Mouse (Mus musculus): ENCODE measurements around the gene Selenoo. TPM values are rescaled to one million over a fixed set of nuclear protein-coding genes. Genes with fewer than 3 reads are reported as not detected.

Selenoo gene
- polyA plus RNA-seq, 1 experiment: 37.1 TPM

DNA sequence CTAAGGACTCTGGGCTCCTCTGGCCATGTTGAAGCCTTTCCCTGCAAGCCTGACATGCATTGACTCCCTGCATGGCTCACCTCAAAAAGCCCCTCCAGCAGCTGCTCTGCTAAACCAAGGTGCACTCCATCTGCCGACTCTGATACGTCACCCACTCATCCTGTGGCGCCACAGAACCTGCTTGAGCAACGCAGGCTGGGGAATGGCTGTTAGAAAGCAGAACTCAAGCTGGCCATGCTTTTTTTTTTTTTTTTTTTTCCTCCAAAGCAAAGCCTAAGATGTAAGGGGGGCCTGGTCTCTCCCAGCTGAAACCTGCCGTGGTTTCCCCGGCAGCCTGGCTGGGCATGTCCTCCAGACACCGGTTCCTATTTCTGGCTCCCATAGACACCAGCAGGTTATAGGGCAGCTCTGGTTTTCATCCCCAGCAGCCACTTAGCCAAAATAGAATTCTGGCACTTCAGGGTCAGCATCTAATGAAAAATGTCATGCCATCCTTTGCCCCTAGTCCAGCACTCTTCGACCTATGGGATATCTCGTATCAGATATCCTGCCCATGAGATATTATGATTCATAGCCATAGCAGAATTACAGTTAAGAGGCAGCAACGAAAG lies 14.8 kb upstream of the Selenoo start:
- H3K27ac ChIP-seq (ENCODE audit: insufficient read depth, low read length): no peak overlapping the region
- no peak overlapping the region for H3K4me3 ChIP-seq (ENCODE audit: insufficient read depth, low read length)
- peaks cover 3% of the 10 kb centered on the region; the same call in 1 of the 2 replicates for H3K4me1 ChIP-seq (ENCODE audit: control insufficient read depth, insufficient read depth, low read length)
- TF ChIP-seq CTCF (IDR thresholded peaks at IDR 0.05; ENCODE audit: extremely low read depth, insufficient read depth, low read length) (no peak), POLR2A (IDR thresholded peaks at IDR 0.05; ENCODE audit: extremely low read depth, insufficient read depth, low read length) (no peak)

DNA sequence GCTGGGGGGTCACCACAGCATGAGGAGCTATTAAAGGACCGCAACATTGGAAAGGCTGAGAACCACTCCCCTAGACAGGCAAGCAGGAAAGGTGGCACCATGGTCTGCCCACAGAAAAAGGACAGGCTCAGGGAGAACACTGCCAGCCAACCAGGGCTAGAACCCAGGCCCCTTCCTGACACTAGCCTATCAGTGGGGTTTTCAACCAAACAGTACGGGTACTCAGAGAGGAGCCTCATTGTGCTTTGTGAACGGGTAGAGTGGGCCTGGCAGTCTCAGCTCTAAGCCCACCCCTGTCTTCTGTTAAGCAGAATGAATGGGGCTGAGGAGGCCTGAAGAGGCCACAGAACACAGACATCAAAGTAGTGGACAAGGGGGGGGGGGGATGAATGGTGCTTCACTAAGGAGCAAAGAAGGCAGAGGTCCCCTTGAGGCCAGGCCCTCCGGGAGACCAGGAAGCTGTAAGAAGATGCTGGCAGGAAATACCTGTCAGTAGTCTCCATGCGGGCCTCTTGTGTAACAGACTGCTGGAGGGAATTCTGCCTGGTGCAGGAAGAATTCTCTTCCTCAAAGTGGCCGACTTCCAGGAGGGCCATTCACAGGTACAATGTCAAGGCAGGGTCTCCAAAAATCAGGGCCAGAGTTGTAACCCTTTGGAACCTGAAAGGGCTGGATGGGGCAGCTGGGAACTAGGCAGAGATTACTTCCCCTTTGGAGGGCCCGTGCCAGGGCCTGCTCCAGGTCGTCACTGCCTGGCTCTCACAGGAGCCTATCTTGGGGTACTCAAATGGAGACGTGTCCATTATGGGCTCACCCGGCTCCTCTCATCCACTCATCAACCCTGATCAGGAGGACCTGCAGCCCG lies 14.0 kb upstream of the Selenoo start, which contains the start of gene Trabd:
Gene Trabd, plus strand, starts transcription at position 512 of the 865 bp plus-strand sequence.
- no peak for TF ChIP-seq POLR2A (IDR thresholded peaks at IDR 0.05; ENCODE audit: extremely low read depth, insufficient read depth, low read length)

DNA sequence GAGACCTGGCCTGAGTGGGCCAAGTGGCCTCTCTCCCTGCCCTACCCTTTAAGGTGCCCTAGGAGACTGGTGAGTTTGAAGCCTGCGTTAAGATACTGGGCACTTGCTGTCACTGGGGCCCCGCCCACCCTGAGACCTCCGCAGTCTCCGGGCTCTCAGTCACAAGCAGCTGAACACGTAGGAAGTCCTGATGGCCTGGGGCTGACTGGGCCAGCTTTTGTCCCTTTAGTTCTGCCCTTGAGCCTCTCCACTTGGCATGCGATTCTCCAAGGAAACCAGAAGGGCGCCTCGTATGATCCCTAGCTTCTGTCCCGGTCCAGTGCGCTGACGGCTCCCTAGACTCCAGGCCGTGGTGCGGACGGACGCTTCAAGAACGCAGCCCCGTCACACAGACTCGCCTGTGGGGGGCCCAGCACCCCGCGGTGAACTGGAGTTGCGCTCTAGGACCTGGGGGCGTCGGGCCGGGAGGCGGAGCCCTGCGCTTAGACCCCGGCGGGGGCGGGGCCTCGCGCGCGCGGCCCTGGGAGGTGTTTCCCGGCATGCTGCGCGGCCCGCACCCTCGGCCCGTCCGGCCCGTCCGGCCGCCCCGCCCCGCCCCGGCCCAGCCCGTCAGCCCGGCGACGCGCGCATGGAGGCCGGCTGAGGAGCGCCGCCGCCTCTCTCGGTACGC lies 13.3 kb upstream of the Selenoo start:
- TF ChIP-seq CTCF (IDR thresholded peaks at IDR 0.05; ENCODE audit: extremely low read depth, insufficient read depth, low read length): no peak
- 0 out of 2 replicates have a peak, but pooled peaks have one; percentile 4 for TF ChIP-seq POLR2A (IDR thresholded peaks at IDR 0.05; ENCODE audit: extremely low read depth, insufficient read depth, low read length)
- H3K4me1 ChIP-seq (ENCODE audit: control insufficient read depth, insufficient read depth, low read length): peaks cover 3% of the 10 kb centered on the region; the same call in 1 of the 2 replicates

More for the DNA sequence above, 14.0 kb upstream of the Selenoo start, which contains the start of gene Trabd:
- peak within 1 kb of the TSS; percentile 62 for H3K27ac ChIP-seq (ENCODE audit: insufficient read depth, low read length)
- H3K4me3 ChIP-seq (ENCODE audit: insufficient read depth, low read length): peak within 1 kb of the TSS; percentile 48
- peaks cover 3% of the 10 kb centered on the region; the same call in 1 of the 2 replicates for H3K4me1 ChIP-seq (ENCODE audit: control insufficient read depth, insufficient read depth, low read length)

DNA sequence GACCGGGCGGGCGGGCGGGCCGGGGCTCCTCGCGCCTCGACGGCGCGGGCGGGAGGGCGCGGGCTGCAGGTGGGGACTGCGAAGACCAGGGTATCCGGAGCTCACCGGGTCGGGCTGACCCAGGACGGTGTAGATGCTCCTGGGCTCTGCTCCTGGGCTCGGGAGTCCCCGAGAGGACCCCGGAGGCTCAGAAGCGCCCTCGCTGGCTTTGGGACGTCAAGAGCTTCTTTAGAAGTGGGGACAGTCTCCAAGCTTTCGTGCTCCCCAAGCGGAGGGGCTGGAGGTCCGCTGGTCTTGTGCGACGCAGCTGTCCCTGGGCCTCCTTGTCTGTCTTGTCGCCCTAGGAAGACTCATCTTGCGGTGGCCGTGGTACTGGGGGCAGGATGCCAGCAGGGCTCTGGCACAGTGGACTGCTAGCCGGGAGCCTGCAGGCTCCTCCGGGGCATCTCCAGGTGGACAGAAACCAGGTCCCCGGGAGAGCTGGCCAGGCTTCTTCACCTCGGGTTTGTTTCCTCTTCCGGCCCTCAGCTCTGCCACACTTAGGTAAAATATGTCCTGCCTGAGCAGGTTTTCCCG lies 12.6 kb upstream of the Selenoo start:
- TF ChIP-seq POLR2A (IDR thresholded peaks at IDR 0.05; ENCODE audit: extremely low read depth, insufficient read depth, low read length) (no peak), CTCF (IDR thresholded peaks at IDR 0.05; ENCODE audit: extremely low read depth, insufficient read depth, low read length) (no peak)
- Histone ChIP-seq H3K4me1 (ENCODE audit: control insufficient read depth, insufficient read depth, low read length) (peaks cover 3% of the 10 kb centered on the region; the same call in 1 of the 2 replicates), H3K4me3 (ENCODE audit: insufficient read depth, low read length) (peak overlapping the region; percentile 48), H3K27ac (ENCODE audit: insufficient read depth, low read length) (no peak overlapping the region)

More for the DNA sequence above, 13.3 kb upstream of the Selenoo start:
- H3K27ac ChIP-seq (ENCODE audit: insufficient read depth, low read length): peak overlapping the region; percentile 62
- peak overlapping the region; percentile 48 for H3K4me3 ChIP-seq (ENCODE audit: insufficient read depth, low read length)

DNA sequence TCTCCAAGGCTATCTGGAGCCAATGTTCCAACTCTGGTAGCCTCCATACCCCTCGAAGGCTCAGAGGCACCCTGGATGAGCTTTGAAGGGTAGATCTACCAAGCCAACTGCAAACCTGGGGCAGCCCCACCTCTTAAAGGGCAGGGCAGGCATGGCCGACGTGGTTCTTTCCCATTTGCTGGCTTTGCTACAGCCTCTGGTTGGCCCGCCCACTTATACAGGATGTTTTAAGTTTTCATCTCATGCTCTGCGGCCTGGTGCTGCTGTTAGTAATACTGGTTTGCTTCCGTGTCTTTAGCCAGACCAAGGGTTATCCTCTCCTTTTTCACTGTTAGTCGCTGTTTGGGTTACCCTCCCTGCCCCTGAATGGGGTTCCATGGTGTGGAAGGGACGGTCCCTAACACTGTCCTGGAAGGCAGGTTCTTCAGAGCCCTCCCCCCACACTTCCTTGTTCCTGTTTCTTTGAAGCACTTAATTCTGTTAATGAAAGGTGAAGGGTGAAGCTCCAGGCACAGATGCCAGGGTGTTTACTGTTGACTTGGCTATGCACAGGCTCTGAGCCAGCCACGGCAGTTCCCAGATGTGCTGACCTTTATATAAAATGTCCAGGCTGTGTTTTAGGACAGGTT lies 10.6 kb upstream of the Selenoo start:
- H3K27ac ChIP-seq (ENCODE audit: insufficient read depth, low read length): no peak overlapping the region
- peaks cover 3% of the 10 kb centered on the region; the same call in 1 of the 2 replicates for H3K4me1 ChIP-seq (ENCODE audit: control insufficient read depth, insufficient read depth, low read length)
- no peak overlapping the region for H3K4me3 ChIP-seq (ENCODE audit: insufficient read depth, low read length)
- TF ChIP-seq POLR2A (IDR thresholded peaks at IDR 0.05; ENCODE audit: extremely low read depth, insufficient read depth, low read length) (no peak), CTCF (IDR thresholded peaks at IDR 0.05; ENCODE audit: extremely low read depth, insufficient read depth, low read length) (no peak)

DNA sequence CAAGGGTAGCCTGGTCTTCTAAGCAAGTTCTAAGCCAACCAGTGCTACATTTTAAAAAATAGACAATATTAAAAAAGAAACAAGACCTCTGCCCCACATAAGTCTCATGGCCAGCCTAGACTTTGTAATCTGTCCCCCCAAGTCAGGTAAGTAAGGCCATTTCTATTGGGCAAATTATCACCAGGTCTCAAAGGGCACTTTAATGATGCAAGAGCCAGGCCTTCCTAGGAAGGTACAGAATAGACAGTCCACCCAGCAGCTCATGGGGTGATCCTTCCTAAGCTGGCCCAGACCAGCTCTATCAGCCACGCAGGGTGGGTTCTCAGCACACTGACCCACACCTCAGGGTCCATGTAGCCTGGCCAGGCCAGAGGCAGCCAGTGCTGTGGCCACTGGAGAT lies 5.0 kb upstream of the Selenoo start:
- no peaks in the 10 kb centered on the region for H3K4me1 ChIP-seq (ENCODE audit: control insufficient read depth, insufficient read depth, low read length)
- TF ChIP-seq POLR2A (IDR thresholded peaks at IDR 0.05; ENCODE audit: extremely low read depth, insufficient read depth, low read length): no peak
- no peak for TF ChIP-seq CTCF (IDR thresholded peaks at IDR 0.05; ENCODE audit: extremely low read depth, insufficient read depth, low read length)
- no peak overlapping the region for H3K4me3 ChIP-seq (ENCODE audit: insufficient read depth, low read length)
- no peak overlapping the region for H3K27ac ChIP-seq (ENCODE audit: insufficient read depth, low read length)

DNA sequence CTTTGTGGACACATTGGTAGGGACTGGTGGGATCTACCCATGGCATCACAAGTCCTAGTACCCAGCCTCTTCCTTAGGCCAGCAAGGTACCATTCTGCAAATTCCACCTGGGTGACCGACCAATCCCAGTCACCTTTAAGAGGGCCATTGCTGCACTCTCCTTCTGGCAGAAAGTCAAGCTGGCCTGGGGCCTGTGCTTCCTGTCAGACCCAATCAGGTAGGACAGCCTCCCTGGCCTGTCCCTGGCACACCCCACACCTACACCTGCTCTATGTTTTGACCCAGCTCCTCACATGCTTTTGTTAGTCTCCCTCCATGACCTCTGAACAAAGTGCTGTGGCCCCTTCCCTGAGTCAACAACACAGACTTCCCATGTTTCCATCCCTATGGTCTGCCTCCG lies 4.1 kb upstream of the Selenoo start:
- H3K27ac ChIP-seq (ENCODE audit: insufficient read depth, low read length): no peak overlapping the region
- no peaks in the 10 kb centered on the region for H3K4me1 ChIP-seq (ENCODE audit: control insufficient read depth, insufficient read depth, low read length)
- H3K4me3 ChIP-seq (ENCODE audit: insufficient read depth, low read length): no peak overlapping the region
- TF ChIP-seq CTCF (IDR thresholded peaks at IDR 0.05; ENCODE audit: extremely low read depth, insufficient read depth, low read length) (no peak), POLR2A (IDR thresholded peaks at IDR 0.05; ENCODE audit: extremely low read depth, insufficient read depth, low read length) (no peak)

DNA sequence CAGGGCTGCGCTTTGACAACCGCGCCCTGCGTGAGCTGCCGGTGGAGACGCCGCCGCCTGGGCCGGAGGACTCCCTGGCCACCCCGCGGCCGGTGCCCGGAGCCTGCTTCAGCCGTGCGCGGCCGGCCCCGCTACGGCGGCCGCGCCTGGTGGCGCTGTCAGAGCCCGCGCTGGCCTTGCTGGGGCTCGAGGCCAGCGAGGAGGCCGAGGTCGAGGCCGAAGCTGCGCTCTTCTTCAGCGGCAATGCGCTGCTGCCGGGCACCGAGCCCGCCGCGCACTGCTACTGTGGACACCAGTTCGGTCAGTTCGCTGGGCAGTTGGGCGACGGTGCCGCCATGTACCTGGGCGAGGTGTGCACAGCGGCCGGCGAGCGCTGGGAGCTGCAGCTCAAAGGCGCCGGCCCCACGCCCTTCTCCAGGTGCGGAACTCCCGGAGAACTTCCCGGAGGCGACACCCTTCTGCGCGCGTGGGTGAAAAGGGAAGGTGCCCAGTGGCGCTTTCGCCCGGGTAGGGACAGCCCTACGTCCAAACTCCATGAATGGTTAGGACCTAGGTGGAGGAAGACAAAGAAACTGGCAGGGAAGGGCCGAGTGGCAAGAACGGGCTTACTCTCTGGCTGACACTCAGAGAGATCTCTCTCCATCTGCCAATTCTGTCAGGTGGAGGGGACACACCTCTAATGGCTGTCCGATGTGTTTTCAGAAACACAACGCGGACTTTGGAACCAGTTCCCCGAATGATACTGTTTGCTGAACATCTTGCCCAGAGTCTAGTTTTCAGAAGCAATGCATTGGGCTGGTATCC lies 566 bp downstream of the Selenoo start:
- TF ChIP-seq POLR2A (IDR thresholded peaks at IDR 0.05; ENCODE audit: extremely low read depth, insufficient read depth, low read length) (no peak), CTCF (IDR thresholded peaks at IDR 0.05; ENCODE audit: extremely low read depth, insufficient read depth, low read length) (no peak)
- peak overlapping the region; percentile 83 for H3K27ac ChIP-seq (ENCODE audit: insufficient read depth, low read length)
- H3K4me3 ChIP-seq (ENCODE audit: insufficient read depth, low read length): peak overlapping the region; percentile 50
- peaks cover 2% of the 10 kb centered on the region for H3K4me1 ChIP-seq (ENCODE audit: control insufficient read depth, insufficient read depth, low read length)
